Mouse (Mus musculus) adipocyte (in vitro differentiated cells): ENCODE measurements around the gene Fundc2.
A peak's percentile ranks its signal among the peaks of the same experiment; 100 is the strongest.

Source experiments
- DNase-seq: peaks from one replicate; pipeline ENCODE4 v3.0.0-alpha.2; 2016; ENCODE audit warnings: low spot score

Gene Fundc2

GRCm38 (mm10) chrX:75382195-75382771 lies at the start of gene Fundc2, which contains the start of gene F8:
Gene Fundc2, plus strand, starts transcription at chrX:75382399.
Gene F8, minus strand, starts transcription at chrX:75382615.
- DNase-seq, result peak; percentile 89

- DNase-seq, result no peak
Measured at GRCm38 (mm10) chrX:75370197-75370596, 12.0 kb upstream of the Fundc2 start.

GRCm38 (mm10) chrX:75372666-75373425 lies 9.4 kb upstream of the Fundc2 start:
- DNase-seq, result peak; percentile 56

GRCm38 (mm10) chrX:75376815-75377214 lies 5.4 kb upstream of the Fundc2 start:
- no peak for DNase-seq

- peak; percentile 57 for DNase-seq
Measured at GRCm38 (mm10) chrX:75381176-75381575, 1.0 kb upstream of the Fundc2 start.

GRCm38 (mm10) chrX:75381699-75382098 lies 500 bp upstream of the Fundc2 start:
- DNase-seq, result no peak

GRCm38 (mm10) chrX:75399471-75399870 lies 17.3 kb downstream of the Fundc2 start:
- DNase-seq, result no peak

GRCm38 (mm10) chrX:75402668-75403067 lies 20.5 kb downstream of the Fundc2 start:
- no peak for DNase-seq

GRCm38 (mm10) chrX:75403350-75403749 lies 21.2 kb downstream of the Fundc2 start:
- DNase-seq, result no peak

GRCm38 (mm10) chrX:75409711-75410110 lies 27.5 kb downstream of the Fundc2 start:
- no peak for DNase-seq

GRCm38 (mm10) chrX:75415936-75416785 lies 34.0 kb downstream of the Fundc2 start, which contains the start of the genes Cmc4, Mtcp1 and Brcc3:
Gene Cmc4, minus strand, starts transcription at chrX:75416584.
Gene Mtcp1, minus strand, starts transcription at chrX:75416588.
Gene Brcc3, plus strand, starts transcription at chrX:75416628.
- DNase-seq, result peak; percentile 88
